Mouse (Mus musculus) ES-Bruce4 (cell line): ENCODE measurements around the gene Tnfrsf12a. TPM values are rescaled to one million over a fixed set of nuclear protein-coding genes. Genes with fewer than 3 reads are reported as not detected.

Experiments used
- H3K27ac ChIP-seq: 2 replicates; pipeline ENCODE4 v1.5.1; 2012; ENCODE audit warnings: low read length, inconsistent platforms; ENCODE audit not compliant: insufficient read depth
- H3K27me3 ChIP-seq: 2 replicates; pipeline ENCODE4 v1.6.1; 2012; ENCODE audit warnings: mild to moderate bottlenecking, low read length, inconsistent platforms; ENCODE audit not compliant: control insufficient read depth, poor library complexity, insufficient read depth, severe bottlenecking
- H3K36me3 ChIP-seq: 2 replicates; pipeline ENCODE4 v1.6.1; 2012; ENCODE audit warnings: inconsistent platforms, mild to moderate bottlenecking, low read length, moderate library complexity; ENCODE audit not compliant: control insufficient read depth, poor library complexity, insufficient read depth, severe bottlenecking
- H3K4me1 ChIP-seq: one replicate; pipeline ENCODE4 v1.8.1; 2011; ENCODE audit warnings: low read length; ENCODE audit not compliant: control insufficient read depth, insufficient read depth
- H3K4me3 ChIP-seq: 2 replicates; pipeline ENCODE4 v1.5.1; 2011; ENCODE audit warnings: low read depth, mild to moderate bottlenecking, low read length
- H3K9ac ChIP-seq: 2 replicates; pipeline ENCODE4 v1.6.1; 2012; ENCODE audit warnings: low read depth, mild to moderate bottlenecking, inconsistent platforms; ENCODE audit not compliant: poor library complexity, severe bottlenecking
- H3K9me3 ChIP-seq: replicated peaks from 2 replicates; pipeline ENCODE4 v1.6.1; 2012; ENCODE audit warnings: mild to moderate bottlenecking, low read length, inconsistent platforms; ENCODE audit not compliant: control insufficient read depth, poor library complexity, insufficient read depth, severe bottlenecking
- CTCF ChIP-seq: IDR thresholded peaks from one replicate; pipeline ENCODE4 v1.8.1; 2011; ENCODE audit warnings: low read depth, low read length
- EP300 ChIP-seq: IDR thresholded peaks from 2 replicates; pipeline ENCODE4 v1.6.1; 2011; ENCODE audit warnings: low read depth, low read length; ENCODE audit not compliant: insufficient read depth
- POLR2A ChIP-seq: IDR thresholded peaks from one replicate; pipeline ENCODE4 v1.8.1; 2011; ENCODE audit warnings: low read length; ENCODE audit not compliant: insufficient read depth
- polyA plus RNA-seq: library from polyadenylated mRNA; stranded (reverse); fragments of >200 nt; gene quantifications from 2 replicates; pipeline ENCODE4 v1.2.4, GENCODE M21; 2011; ENCODE audit warnings: low read depth; ENCODE audit not compliant: missing spikeins, insufficient read depth, insufficient read length

Gene Tnfrsf12a
- polyA plus RNA-seq, 1 experiment, result 51.7 TPM

GRCm38 (mm10) chr17:23627813-23628212, 49.5 kb downstream of the Tnfrsf12a start:
- H3K4me3 ChIP-seq, result no peak overlapping the region
- H3K27me3 ChIP-seq, result no peaks in the 10 kb centered on the region
- no peaks in the 10 kb centered on the region for H3K9me3 ChIP-seq
- no peaks in the 10 kb centered on the region for H3K36me3 ChIP-seq
- TF ChIP-seq POLR2A (no peak), CTCF (no peak), EP300 (no peak)
- no peaks in the 10 kb centered on the region for H3K4me1 ChIP-seq
- no peak overlapping the region for H3K27ac ChIP-seq
- no peak overlapping the region for H3K9ac ChIP-seq

Other genes starting within 250 kb of the Tnfrsf12a start
- not detected in 2 replicates for gene Vmn2r117, start 197.8 kb downstream of the Tnfrsf12a start, polyA plus RNA-seq
- 4.2 and 4.9 TPM in 2 replicates for gene Zfp213, start 113.2 kb downstream of the Tnfrsf12a start, polyA plus RNA-seq
- gene Zfp13, start 78.0 kb downstream of the Tnfrsf12a start, polyA plus RNA-seq, result 25.1 and 27.7 TPM in 2 replicates
- 51.8 and 58.5 TPM in 2 replicates for gene Zscan10, start 76.6 kb downstream of the Tnfrsf12a start, polyA plus RNA-seq
- gene Mmp25, start 32.2 kb downstream of the Tnfrsf12a start, polyA plus RNA-seq, result 10.9 and 12.6 TPM in 2 replicates
- gene Bicdl2, start 17.0 kb downstream of the Tnfrsf12a start, polyA plus RNA-seq, result 2.9 and 3.2 TPM in 2 replicates
- gene Hcfc1r1, start 3.9 kb downstream of the Tnfrsf12a start, polyA plus RNA-seq, result 145 and 149 TPM in 2 replicates
- gene Thoc6, start 3.6 kb downstream of the Tnfrsf12a start, polyA plus RNA-seq, result 57.3 and 63.1 TPM in 2 replicates
- gene Cldn6, start 1.8 kb upstream of the Tnfrsf12a start, polyA plus RNA-seq, result 300 and 333 TPM in 2 replicates
- gene Cldn9, start 6.6 kb upstream of the Tnfrsf12a start, polyA plus RNA-seq, result 1.7 and 2.9 TPM in 2 replicates
- 3.6 and 4.1 TPM in 2 replicates for gene 1520401A03Rik, start 45.3 kb upstream of the Tnfrsf12a start, polyA plus RNA-seq
- gene Pkmyt1, start 48.9 kb upstream of the Tnfrsf12a start, polyA plus RNA-seq, result 26.5 and 27.7 TPM in 2 replicates
- gene Paqr4, start 63.4 kb upstream of the Tnfrsf12a start, polyA plus RNA-seq, result 2.4 and 2.7 TPM in 2 replicates
- gene Kremen2, start 68.4 kb upstream of the Tnfrsf12a start, polyA plus RNA-seq, result 0.57 and 1.4 TPM in 2 replicates
- 32.9 and 34.2 TPM in 2 replicates for gene Flywch1, start 94.1 kb upstream of the Tnfrsf12a start, polyA plus RNA-seq
- 10.7 and 13.1 TPM in 2 replicates for gene Flywch2, start 108.6 kb upstream of the Tnfrsf12a start, polyA plus RNA-seq
- 552 and 560 TPM in 2 replicates for gene Srrm2, start 113.1 kb upstream of the Tnfrsf12a start, polyA plus RNA-seq
- 398 and 458 TPM in 2 replicates for gene Elob, start 151.7 kb upstream of the Tnfrsf12a start, polyA plus RNA-seq
- 1.6 and 2.0 TPM in 2 replicates for gene Prss33, start 158.6 kb upstream of the Tnfrsf12a start, polyA plus RNA-seq
- not detected in 2 replicates for gene Prss32, start 166.4 kb upstream of the Tnfrsf12a start, polyA plus RNA-seq
- gene Prss41, start 166.7 kb upstream of the Tnfrsf12a start, polyA plus RNA-seq, result 16.0 and 19.3 TPM in 2 replicates
- gene Prss21, start 190.6 kb upstream of the Tnfrsf12a start, polyA plus RNA-seq, result not detected in 2 replicates
- not detected in 2 replicates for gene Dcpp1, start 203.4 kb upstream of the Tnfrsf12a start, polyA plus RNA-seq
- gene Dcpp2, start 203.4 kb upstream of the Tnfrsf12a start, polyA plus RNA-seq, result not detected in 2 replicates
- not detected in 2 replicates for gene Dcpp3, start 240.0 kb upstream of the Tnfrsf12a start, polyA plus RNA-seq